Mouse (Mus musculus): ENCODE measurements around the gene Wipf3.

Gene Wipf3

GRCm38 (mm10) chr6:54537053-54537452, 107.7 kb downstream of the Wipf3 start:
- DNase-seq: no peak

- peak; percentile 65 for DNase-seq
Measured at GRCm38 (mm10) chr6:54538773-54539173, 109.4 kb downstream of the Wipf3 start.

GRCm38 (mm10) chr6:54539396-54539795, 110.0 kb downstream of the Wipf3 start:
- no peak for DNase-seq

- peak; percentile 82 for DNase-seq
Measured at GRCm38 (mm10) chr6:54540252-54540887, 111.0 kb downstream of the Wipf3 start.

GRCm38 (mm10) chr6:54542836-54543235, 113.4 kb downstream of the Wipf3 start:
- no peak for DNase-seq

- DNase-seq: no peak
Measured at GRCm38 (mm10) chr6:54543646-54544045, 114.2 kb downstream of the Wipf3 start.

- peak; percentile 49 for DNase-seq
Measured at GRCm38 (mm10) chr6:54548314-54549019, 119.1 kb downstream of the Wipf3 start.

- no peak for DNase-seq
Measured at GRCm38 (mm10) chr6:54549311-54549710, 119.9 kb downstream of the Wipf3 start.

GRCm38 (mm10) chr6:54550801-54551323, 121.5 kb downstream of the Wipf3 start:
- no peak for DNase-seq

- DNase-seq: peak; percentile 55
Measured at GRCm38 (mm10) chr6:54552721-54553413, 123.5 kb downstream of the Wipf3 start.

Data from retina, postnatal 1 day (tissue).